Mouse (Mus musculus) heart, adult 2 months (tissue): ENCODE data around the gene Atrip.

ENCODE experiments used
- CTCF ChIP-seq: fragments of 200-600 bp; IDR thresholded peaks from 2 replicates; pipeline ENCODE4 v1.8.1; 2022; ENCODE audit warnings: antibody characterized with exemption, mild to moderate bottlenecking, moderate library complexity
- EP300 ChIP-seq: fragments of 200-500 bp; IDR thresholded peaks from 2 replicates; pipeline ENCODE4 v1.6.1; 2011; ENCODE audit warnings: low read depth, low read length, control low read depth; ENCODE audit not compliant: insufficient read depth
- POLR2A ChIP-seq: fragments of 200-500 bp; IDR thresholded peaks from 2 replicates; pipeline ENCODE4 v1.6.1; 2011; ENCODE audit warnings: mild to moderate bottlenecking, low read depth, low read length, control low read depth; ENCODE audit not compliant: insufficient read depth

GRCm38 (mm10) chr9:109082124-109082800 lies 8.3 kb upstream of the Atrip start, which contains the start of the genes Ccdc51 and Tma7:
- TF ChIP-seq CTCF (no peak), POLR2A (peak; percentile 85), EP300 (no peak)
